ENCODE assay signal across 27 mouse cellular contexts in genomic region chr8:44692036-44692688, GRCm38 (mm10).
A peak's percentile ranks its signal among the peaks of the same experiment; 100 is the strongest.
DNase-seq lines count a peak whose midpoint lies in the region; ATAC-seq and TF ChIP-seq lines count a peak whose summit lies in the region.
"Had no signal": no experiment of that assay in that cellular context is flagged by ENCODE, and none has a peak within 500 bp of the region (broad histone marks: within the 10 kb centered on the region; RNA-seq: fewer than 3 reads in every experiment).

No protein-coding gene starts in this region.

- peak; percentile 39 for DNase-seq in cerebellum, adult 11 months
- DNase-seq in kidney, postnatal 14 days = no peak
- peak; percentile 66 for DNase-seq in cerebellum, adult 9-10 months
- DNase-seq in layer of hippocampus, adult 8-10 months (ENCODE audit: low spot score in 2 of 2) = no peak
- DNase-seq in lung, adult 2 months = no peak
- DNase-seq: adrenal gland, adult 8-10 months; embryo, embryonic 11 days; gastrocnemius, postnatal 10 days; heart, adult 18-20 months; heart, postnatal 14 days; kidney, adult 8-10 months; layer of hippocampus, adult 9-11 months had no signal

- no peak for ATAC-seq in cerebellum, adult (ENCODE audit: insufficient number of reproducible peaks, low FRiP score, low TSS enrichment)
- peak; percentile 52; the same call in 1 of the 2 replicates for ATAC-seq in kidney, embryonic 15.5 days (replicated peaks; ENCODE audit: low FRiP score)
- ATAC-seq: activated CD4-positive, CD25-positive, alpha-beta regulatory T cell, adult 4 months; forebrain, embryonic 14.5 days; inflammation-experienced regulatory T-cells, adult 6 months; lung, postnatal 0 days; midbrain, embryonic 16.5 days had no signal

- no peak overlapping the region for H3K4me3 ChIP-seq in kidney, embryonic 15.5 days (replicated peaks)
- H3K4me3 ChIP-seq in myocyte = no peak overlapping the region
- no peak overlapping the region for H3K4me3 ChIP-seq in lung, adult 2 months (replicated peaks; ENCODE audit: extremely low read depth, low read depth, low read length)
- H3K4me3 ChIP-seq: embryonic facial prominence, embryonic 15.5 days; heart, embryonic 12.5 days; limb, embryonic 15.5 days; midbrain, embryonic 10.5 days had no signal

- H3ac ChIP-seq in myocyte (ENCODE audit: control insufficient read depth, insufficient read length) = no peak overlapping the region

- H3K36me3 ChIP-seq in kidney, embryonic 15.5 days = no peaks in the 10 kb centered on the region
- no peaks in the 10 kb centered on the region for H3K36me3 ChIP-seq in myocyte (ENCODE audit: control insufficient read depth, insufficient read depth)
- H3K36me3 ChIP-seq: embryonic facial prominence, embryonic 15.5 days; heart, embryonic 12.5 days; limb, embryonic 15.5 days; midbrain, embryonic 10.5 days had no signal

- TF ChIP-seq CTCF in lung, adult 2 months (IDR thresholded peaks at IDR 0.05; ENCODE audit: insufficient read depth, low read length) = no peak

- H3K9ac ChIP-seq in kidney, embryonic 15.5 days = no peak overlapping the region
- H3K9ac ChIP-seq: embryonic facial prominence, embryonic 15.5 days; heart, embryonic 12.5 days; hindbrain, embryonic 14.5 days; limb, embryonic 15.5 days had no signal

- H3K27me3 ChIP-seq in kidney, embryonic 15.5 days = 0 out of 2 replicates have a peak, but pooled peaks cover 3% of the 10 kb centered on the region
- no peaks in the 10 kb centered on the region for H3K27me3 ChIP-seq in myocyte (ENCODE audit: control insufficient read depth, insufficient read depth, insufficient read length)
- H3K27me3 ChIP-seq: embryonic facial prominence, embryonic 15.5 days; heart, embryonic 12.5 days had no signal

- peaks cover 24% of the 10 kb centered on the region for H3K4me1 ChIP-seq in kidney, embryonic 15.5 days
- H3K4me1 ChIP-seq in lung, adult 2 months (ENCODE audit: control insufficient read depth, insufficient read depth, low read length) = no peaks in the 10 kb centered on the region; the same call in 1 of the 2 replicates
- H3K4me1 ChIP-seq: midbrain, embryonic 10.5 days had no signal

- H3K9me3 ChIP-seq in kidney, embryonic 15.5 days (replicated peaks) = no peaks in the 10 kb centered on the region
- H3K9me3 ChIP-seq: embryonic facial prominence, embryonic 15.5 days; limb, embryonic 15.5 days; midbrain, embryonic 10.5 days had no signal

- 40% methylated on average over 8 of the region's 8 CpGs for WGBS in kidney, embryonic 15.5 days
- 78% methylated on average over 8 of the region's 8 CpGs for WGBS in lung, adult 2 months

- H3K27ac ChIP-seq in kidney, embryonic 15.5 days = no peak overlapping the region
- H3K27ac ChIP-seq: embryonic facial prominence, embryonic 15.5 days; hindbrain, embryonic 14.5 days; limb, embryonic 15.5 days; macrophage; midbrain, embryonic 10.5 days; stomach, postnatal 0 days had no signal

- TF ChIP-seq POLR2A in myocyte (IDR thresholded peaks at IDR 0.05; ENCODE audit: insufficient read length, low read depth) = no peak
- no peak for TF ChIP-seq POLR2A in lung, adult 2 months (IDR thresholded peaks at IDR 0.05; ENCODE audit: borderline replicate concordance, extremely low read depth, low read depth, low read length)

- H3K4me2 ChIP-seq in kidney, embryonic 15.5 days = no peak overlapping the region
- no peak overlapping the region for H3K4me2 ChIP-seq in myocyte (ENCODE audit: low read depth)
- H3K4me2 ChIP-seq: embryonic facial prominence, embryonic 15.5 days; heart, embryonic 12.5 days; hindbrain, embryonic 14.5 days; limb, embryonic 15.5 days had no signal

- H3K79me2 ChIP-seq in myocyte (ENCODE audit: control insufficient read depth, insufficient read depth) = no peaks in the 10 kb centered on the region

TF ChIP-seq in myocyte, 11 proteins besides CTCF, POLR2A, EP300 and RAD21:
- peak in 2 of 3 experiments; percentile 60 to 76 for TF ChIP-seq MYOD1 (IDR thresholded peaks at IDR 0.05; ENCODE audit: control insufficient read depth in 1 of 3, insufficient read length in 2 of 3, low read depth in 2 of 3)
- TF ChIP-seq MYOG (IDR thresholded peaks at IDR 0.05; ENCODE audit: control insufficient read depth in 1 of 3, insufficient read depth in 1 of 3, insufficient read length in 2 of 3, low read depth in 2 of 3) = peak in 2 of 3 experiments; percentile 31 to 43
- no peak for TF ChIP-seq TCF3 (IDR thresholded peaks at IDR 0.05; ENCODE audit: insufficient read length, low read depth)

Comparison
In these comparisons a context has a peak if more than half of its experiments do, and no peak if none do; other contexts are left out.
1. DNase-seq: peak in cerebellum, adult 11 months (single experiment) and cerebellum, adult 9-10 months (single experiment); none in kidney, postnatal 14 days (single experiment), layer of hippocampus, adult 8-10 months (0 of 2) and lung, adult 2 months (single experiment).